Comparison of ENCODE assay signal across 8 mouse cellular contexts in genomic region chr13:100650550-100651438, GRCm38 (mm10). TPM values are rescaled to one million over a fixed set of nuclear protein-coding genes. Genes with fewer than 3 reads are reported as not detected.
DNase-seq lines count a peak whose midpoint lies in the region; ATAC-seq and TF ChIP-seq lines count a peak whose summit lies in the region.

Gene Ak6, plus strand, starts transcription at chr13:100650979.
Gene Rad17, minus strand, starts transcription at chr13:100651051.

- TF ChIP-seq CTCF in lung, adult 2 months (IDR thresholded peaks at IDR 0.05; ENCODE audit: insufficient read depth, low read length), result no peak

- H3K9ac ChIP-seq in forebrain, embryonic 14.5 days (ENCODE audit: low read length), result peak within 1 kb of the TSS; percentile 86

- H3K9me3 ChIP-seq in forebrain, embryonic 14.5 days (replicated peaks; ENCODE audit: control insufficient read depth, low read length), result no peaks in the 10 kb centered on the region

- peak; percentile 99 for ATAC-seq in forebrain, embryonic 14.5 days
- peak; percentile 95 for ATAC-seq in neutrophil, adult 5-6 weeks (ENCODE audit: extremely low read depth, insufficient number of reproducible peaks, low FRiP score, poor library complexity, severe bottlenecking)

- WGBS in forebrain, embryonic 14.5 days, result under 1% methylated on average over 71 of the region's 73 CpGs
- under 1% methylated on average over 73 of the region's 73 CpGs for WGBS in lung, adult 2 months

- H3K36me3 ChIP-seq in forebrain, embryonic 14.5 days (ENCODE audit: control insufficient read depth, insufficient read depth, low read length), result peaks cover 19% of the 10 kb centered on the region; the same call in 1 of the 2 replicates

- peak within 1 kb of the TSS; percentile 91 for H3K4me3 ChIP-seq in forebrain, embryonic 14.5 days (ENCODE audit: low read depth, low read length)
- H3K4me3 ChIP-seq in lung, adult 2 months (replicated peaks; ENCODE audit: extremely low read depth, low read depth, low read length), result peak within 1 kb of the TSS; percentile 99

- H3K27me3 ChIP-seq in forebrain, embryonic 14.5 days (replicated peaks; ENCODE audit: control insufficient read depth, insufficient read depth, low read length), result no peaks in the 10 kb centered on the region

- H3K4me1 ChIP-seq in forebrain, embryonic 14.5 days (ENCODE audit: control insufficient read depth, insufficient read depth, low read length), result peaks cover 7% of the 10 kb centered on the region
- no peaks in the 10 kb centered on the region; the same call in none of the 2 replicates for H3K4me1 ChIP-seq in lung, adult 2 months (ENCODE audit: control insufficient read depth, insufficient read depth, low read length)

- peak; percentile 93 for DNase-seq in ES-CJ7 (ENCODE audit: low read depth, low spot score)
- DNase-seq in cerebellum, adult 11 months, result peak; percentile 96
- DNase-seq in forebrain, embryonic 14.5 days (ENCODE audit: low spot score), result peak; percentile 95
- peak; percentile 96 to 98 for DNase-seq in heart, postnatal 14 days
- DNase-seq in layer of hippocampus, adult 18-20 months (ENCODE audit: low spot score in 2 of 2), result peak; percentile 92 to 96
- peak; percentile 97 for DNase-seq in lung, adult 2 months
- peak; percentile 86 to 87 for DNase-seq in thymus, adult 18-20 months

- H3K4me2 ChIP-seq in forebrain, embryonic 14.5 days (ENCODE audit: low read length), result peak within 1 kb of the TSS; percentile 82

- intact Hi-C loops in heart, postnatal 14 days (cut with DNase I), result loop anchor here (5.0 kb wide), 1 partner anchor 77 kb away; no protein-coding TSS in a partner anchor

- peak; percentile 73 for TF ChIP-seq POLR2A in lung, adult 2 months (IDR thresholded peaks at IDR 0.05; ENCODE audit: borderline replicate concordance, extremely low read depth, low read depth, low read length)

- peak within 1 kb of the TSS; percentile 97 for H3K27ac ChIP-seq in forebrain, embryonic 14.5 days (ENCODE audit: low read depth, low read length)

RNA-seq across cellular contexts. Expression of gene Ak6, which starts in this region (rescaled TPM):
- polyA plus RNA-seq in forebrain, embryonic 14.5 days (2014; fragmentation: Nextera tagmentation; extraction: Ambion mirVana), result 380 and 419 TPM in 2 replicates
- 10 to 100 TPM; 56.0 to 63.2 TPM for total RNA-seq in heart, postnatal 14 days (2021)
- total RNA-seq in layer of hippocampus, adult 18-20 months (2021), result 10 to 100 TPM; 82.6 to 88.7 TPM
- 16.5 and 28.0 TPM in 2 replicates for polyA plus RNA-seq in lung, adult 2 months (2012; rRNA removed)
- total RNA-seq in neutrophil, adult 5-6 weeks (2017), result 70.1 and 94.7 TPM in 2 replicates

RNA-seq across cellular contexts. Expression of gene Rad17, which starts in this region (rescaled TPM):
- 24.0 and 25.4 TPM in 2 replicates for polyA plus RNA-seq in forebrain, embryonic 14.5 days (2014; fragmentation: Nextera tagmentation; extraction: Ambion mirVana)
- 10 to 100 TPM; 16.0 to 17.3 TPM for total RNA-seq in heart, postnatal 14 days (2021)
- 10 to 100 TPM; 13.0 to 14.8 TPM for total RNA-seq in layer of hippocampus, adult 18-20 months (2021)
- polyA plus RNA-seq in lung, adult 2 months (2012; rRNA removed), result 3.2 and 4.4 TPM in 2 replicates
- 42.8 and 48.0 TPM in 2 replicates for total RNA-seq in neutrophil, adult 5-6 weeks (2017)

Comparison
In these comparisons a context has a peak if more than half of its experiments do, and no peak if none do; other contexts are left out.
1. Peak in every context shown above with its lines: DNase-seq, ATAC-seq, H3K4me3 ChIP-seq and H3K27ac ChIP-seq.
2. RNA of gene Ak6 (polyA plus RNA-seq): 380 to 419 TPM in forebrain, embryonic 14.5 days; 16.5 to 28.0 TPM in lung, adult 2 months; every median in the first group is over 10 times any median in the second.